Mouse (Mus musculus) thymus, adult 2 months (tissue): ENCODE measurements around the gene Arfgef2.

Experiments
- CTCF ChIP-seq: fragments of 200-500 bp; IDR thresholded peaks from 2 replicates; pipeline ENCODE4 v1.5.1; 2012; ENCODE audit warnings: mild to moderate bottlenecking, control low read depth, low read length, moderate library complexity, borderline replicate concordance; ENCODE audit not compliant: control insufficient read depth, poor library complexity, insufficient read depth; ENCODE audit errors: extremely low read depth
- POLR2A ChIP-seq: fragments of 200-500 bp; IDR thresholded peaks from 2 replicates; pipeline ENCODE4 v1.6.1; 2012; ENCODE audit warnings: mild to moderate bottlenecking, low read length, control low read depth, moderate library complexity; ENCODE audit not compliant: control insufficient read depth, poor library complexity, insufficient read depth; ENCODE audit errors: extremely low read depth

- no peak for TF ChIP-seq POLR2A
- no peak for TF ChIP-seq CTCF
These were observed 31.8 kb upstream of the Arfgef2 start for GRCm38 (mm10) chr2:166773587-166773986.
